Mouse (Mus musculus) cerebellum, adult 9-10 months (tissue): Measurements from ENCODE around the gene 3110001I22Rik.
"Not testable (repeated sequence)": the region's sequence is repeated elsewhere in the genome, so short reads cannot be mapped to it uniquely, and the experiment has no call there.

Experiments used
- DNase-seq: peaks from one replicate; pipeline ENCODE4 v3.0.0; 2022

The 3110001I22Rik gene

GRCm38 (mm10) chr16:13671685-13672385 lies at the start of gene 3110001I22Rik, which contains the start of gene Bfar:
Gene 3110001I22Rik, plus strand, starts transcription at chr16:13671929.
Gene Bfar, plus strand, starts transcription at chr16:13671858.
- peak; percentile 92 for DNase-seq

GRCm38 (mm10) chr16:13628345-13628744 lies 43.4 kb upstream of the 3110001I22Rik start:
- peak; percentile 24 for DNase-seq

- DNase-seq: not testable (repeated sequence)
Observed at GRCm38 (mm10) chr16:13638198-13638597, 33.5 kb upstream of the 3110001I22Rik start.

- DNase-seq: no peak
Observed at GRCm38 (mm10) chr16:13639508-13639907, 32.2 kb upstream of the 3110001I22Rik start.

GRCm38 (mm10) chr16:13640064-13640463 lies 31.7 kb upstream of the 3110001I22Rik start:
- no peak for DNase-seq

GRCm38 (mm10) chr16:13644474-13644873 lies 27.3 kb upstream of the 3110001I22Rik start:
- no peak for DNase-seq

GRCm38 (mm10) chr16:13645930-13646329 lies 25.8 kb upstream of the 3110001I22Rik start:
- no peak for DNase-seq

GRCm38 (mm10) chr16:13658886-13659285 lies 12.8 kb upstream of the 3110001I22Rik start:
- no peak for DNase-seq

- no peak for DNase-seq
Observed at GRCm38 (mm10) chr16:13660736-13661135, 11.0 kb upstream of the 3110001I22Rik start.

- peak; percentile 94 for DNase-seq
Observed at GRCm38 (mm10) chr16:13667878-13668343, 3.8 kb upstream of the 3110001I22Rik start, which contains the start of gene Parn. Gene Parn, minus strand, starts transcription at chr16:13668170.

GRCm38 (mm10) chr16:13668402-13669108 lies 3.2 kb upstream of the 3110001I22Rik start:
- DNase-seq: peak; percentile 58

GRCm38 (mm10) chr16:13669282-13669681 lies 2.4 kb upstream of the 3110001I22Rik start:
- DNase-seq: peak; percentile 26

- DNase-seq: peak; percentile 33
Observed at GRCm38 (mm10) chr16:13670896-13671295, 833 bp upstream of the 3110001I22Rik start.

GRCm38 (mm10) chr16:13672386-13672898 lies 713 bp downstream of the 3110001I22Rik start:
- DNase-seq: peak; percentile 65

- DNase-seq: peak; percentile 28
Observed at GRCm38 (mm10) chr16:13673114-13673513, 1.4 kb downstream of the 3110001I22Rik start.

GRCm38 (mm10) chr16:13674511-13674910 lies 2.8 kb downstream of the 3110001I22Rik start:
- no peak for DNase-seq

GRCm38 (mm10) chr16:13678601-13679319 lies 7.0 kb downstream of the 3110001I22Rik start:
- DNase-seq: no peak

GRCm38 (mm10) chr16:13698998-13699397 lies 27.3 kb downstream of the 3110001I22Rik start:
- DNase-seq: no peak

- no peak for DNase-seq
Observed at GRCm38 (mm10) chr16:13702184-13702583, 30.5 kb downstream of the 3110001I22Rik start.

- no peak for DNase-seq
Observed at GRCm38 (mm10) chr16:13704676-13705075, 32.9 kb downstream of the 3110001I22Rik start.

- DNase-seq: no peak
Observed at GRCm38 (mm10) chr16:13714910-13715309, 43.2 kb downstream of the 3110001I22Rik start.

- no peak for DNase-seq
Observed at GRCm38 (mm10) chr16:13716821-13717553, 45.3 kb downstream of the 3110001I22Rik start.
